Mouse (Mus musculus) hindbrain, embryonic 12.5 days (tissue): ENCODE results near the gene Gm16223. TPM values are rescaled to one million over a fixed set of nuclear protein-coding genes. Genes with fewer than 3 reads are reported as not detected.

ENCODE experiments used
- ATAC-seq: fragments of 200-750 bp; cut with Nextera tagmentation; 2 replicates; pipeline ENCODE4 v1.8.0; 2017; ENCODE audit warnings: moderate TSS enrichment; ENCODE audit not compliant: low FRiP score
- H3K27ac ChIP-seq: fragments of 300-500 bp; sonication (generic); 2 replicates; pipeline ENCODE4 v1.5.1; 2016; ENCODE audit warnings: mild to moderate bottlenecking
- H3K27me3 ChIP-seq: fragments of 300-500 bp; sonication (generic); 2 replicates; pipeline ENCODE4 v1.6.1; 2016; ENCODE audit warnings: mild to moderate bottlenecking
- H3K36me3 ChIP-seq: fragments of 300-500 bp; sonication (generic); 2 replicates; pipeline ENCODE4 v1.6.1; 2016; ENCODE audit warnings: mild to moderate bottlenecking
- H3K4me1 ChIP-seq: fragments of 300-500 bp; sonication (generic); 2 replicates; pipeline ENCODE4 v1.6.1; 2016
- H3K4me2 ChIP-seq: fragments of 300-500 bp; sonication (generic); replicated peaks from 2 replicates; pipeline ENCODE4 v1.6.1; 2016; ENCODE audit warnings: mild to moderate bottlenecking
- H3K4me3 ChIP-seq: fragments of 300-500 bp; sonication (generic); 2 replicates; pipeline ENCODE4 v1.5.1; 2016; ENCODE audit warnings: mild to moderate bottlenecking
- H3K9ac ChIP-seq: fragments of 300-500 bp; sonication (generic); 2 replicates; pipeline ENCODE4 v1.6.1; 2016; ENCODE audit warnings: mild to moderate bottlenecking, moderate library complexity
- H3K9me3 ChIP-seq: fragments of 300-500 bp; sonication (generic); replicated peaks from 2 replicates; pipeline ENCODE4 v1.6.1; 2016; ENCODE audit warnings: mild to moderate bottlenecking
- WGBS: fragments of 180-500 bp; shearing (Covaris S2); methylation state at CpG from one replicate; pipeline ENCODE4 v1.1.7; 2016; 5-methylcytosine and 5-hydroxymethylcytosine counted together
- polyA plus RNA-seq: library from polyadenylated mRNA; unstranded; fragments of >200 nt; fragmentation: Nextera tagmentation; extraction: Ambion mirVana; gene quantifications from 2 replicates; pipeline ENCODE4 v1.2.1, GENCODE M21; 2016

Gm16223 gene
- polyA plus RNA-seq, 1 experiment from 2014 or later, result not detected

DNA sequence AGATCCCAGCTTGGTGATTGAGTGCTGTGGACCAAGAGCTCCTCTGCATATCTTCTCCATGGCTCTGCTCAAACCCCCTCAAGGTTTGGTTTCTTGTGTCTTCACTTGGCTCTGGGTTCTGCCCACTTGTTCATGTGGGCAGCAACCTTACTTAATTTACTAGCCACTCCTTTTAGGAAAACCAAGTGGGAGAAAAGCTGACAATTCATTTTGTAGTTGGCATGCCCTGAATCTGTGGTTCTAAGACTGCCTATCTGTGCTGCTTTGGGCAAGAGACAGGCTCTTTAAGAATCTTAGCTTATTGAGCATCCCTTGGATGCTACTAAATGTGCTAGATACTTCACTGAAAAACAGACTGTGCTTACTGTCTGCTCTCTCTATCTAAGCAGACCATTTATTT lies 172.0 kb downstream of the Gm16223 start:
- no peak overlapping the region for H3K4me2 ChIP-seq
- H3K9me3 ChIP-seq, result no peaks in the 10 kb centered on the region
- H3K36me3 ChIP-seq, result no peaks in the 10 kb centered on the region
- H3K27ac ChIP-seq, result no peak overlapping the region
- H3K27me3 ChIP-seq, result no peaks in the 10 kb centered on the region
- no peak for ATAC-seq
- H3K4me3 ChIP-seq, result no peak overlapping the region
- H3K9ac ChIP-seq, result no peak overlapping the region
- 0 out of 2 replicates have a peak, but pooled peaks cover 2% of the 10 kb centered on the region for H3K4me1 ChIP-seq

GRCm38 (mm10) chr5:42250376-42250775 lies 182.6 kb downstream of the Gm16223 start:
- Histone ChIP-seq H3K27ac (no peak overlapping the region), H3K4me3 (no peak overlapping the region), H3K9me3 (no peaks in the 10 kb centered on the region), H3K36me3 (no peaks in the 10 kb centered on the region), H3K9ac (no peak overlapping the region), H3K27me3 (no peaks in the 10 kb centered on the region), H3K4me1 (no peaks in the 10 kb centered on the region), H3K4me2 (no peak overlapping the region)
- 83% methylated on average over 3 of the region's 3 CpGs for WGBS
- ATAC-seq, result no peak

Other genes with a start within 250 kb of the Gm16223 start
- 29.6 and 31.5 TPM in 2 replicates for gene Bod1l, start 223.6 kb upstream of the Gm16223 start, polyA plus RNA-seq